Mouse (Mus musculus) forebrain, postnatal 0 days (tissue): ENCODE measurements at regions not wholly inside any gene's neighbourhood (a gene's known extent, or its start where the extent isn't known, plus 50 kb on each side); places are given as distances from the start of the nearest gene placed in this dataset.

Experiments
- ATAC-seq: fragments of 200-750 bp; cut with Nextera tagmentation; 2 replicates; pipeline ENCODE4 v1.8.0; 2017; ENCODE audit warnings: mild to moderate bottlenecking, moderate library complexity
- DNase-seq: peaks from one replicate; pipeline ENCODE4 v3.0.0-alpha.2; 2015
- H3K27ac ChIP-seq: fragments of 300-500 bp; sonication (generic); 2 replicates; pipeline ENCODE4 v1.5.1; 2014; ENCODE audit warnings: low read depth, mild to moderate bottlenecking, antibody characterized with exemption, low read length, moderate library complexity, mixed read lengths
- H3K27me3 ChIP-seq: fragments of 300-500 bp; sonication (generic); 2 replicates; pipeline ENCODE4 v1.6.1; 2014; ENCODE audit warnings: mild to moderate bottlenecking, low read length, mixed read lengths; ENCODE audit not compliant: insufficient read depth
- H3K36me3 ChIP-seq: fragments of 300-500 bp; sonication (generic); 2 replicates; pipeline ENCODE4 v1.6.1; 2014; ENCODE audit warnings: mild to moderate bottlenecking, moderate library complexity; ENCODE audit not compliant: insufficient read depth
- H3K4me1 ChIP-seq: fragments of 300-500 bp; sonication (generic); 2 replicates; pipeline ENCODE4 v1.6.1; 2014; ENCODE audit warnings: antibody characterized with exemption; ENCODE audit not compliant: insufficient read depth
- H3K4me2 ChIP-seq: fragments of 300-500 bp; sonication (generic); 2 replicates; pipeline ENCODE4 v1.6.1; 2014; ENCODE audit warnings: low read depth, mild to moderate bottlenecking, moderate library complexity
- H3K4me3 ChIP-seq: fragments of 300-500 bp; sonication (generic); 2 replicates; pipeline ENCODE4 v1.5.1; 2014; ENCODE audit warnings: low read depth, low read length, mixed read lengths
- H3K9ac ChIP-seq: fragments of 300-500 bp; sonication (generic); 2 replicates; pipeline ENCODE4 v1.6.1; 2014; ENCODE audit warnings: mild to moderate bottlenecking
- H3K9me3 ChIP-seq: fragments of 300-500 bp; sonication (generic); 2 replicates; pipeline ENCODE4 v1.6.1; 2016; ENCODE audit warnings: low read length
- CTCF ChIP-seq: sonication (generic); IDR thresholded peaks from 2 replicates; pipeline ENCODE4 v1.5.1; 2016; ENCODE audit warnings: antibody characterized with exemption, control low read depth, low read depth
- WGBS: fragments of 180-500 bp; shearing (Covaris S2); extraction: QIAGEN DNeasy Blood & Tissue Kit; methylation state at CpG from one replicate; pipeline ENCODE4 v1.1.7; 2014; 5-methylcytosine and 5-hydroxymethylcytosine counted together

DNA sequence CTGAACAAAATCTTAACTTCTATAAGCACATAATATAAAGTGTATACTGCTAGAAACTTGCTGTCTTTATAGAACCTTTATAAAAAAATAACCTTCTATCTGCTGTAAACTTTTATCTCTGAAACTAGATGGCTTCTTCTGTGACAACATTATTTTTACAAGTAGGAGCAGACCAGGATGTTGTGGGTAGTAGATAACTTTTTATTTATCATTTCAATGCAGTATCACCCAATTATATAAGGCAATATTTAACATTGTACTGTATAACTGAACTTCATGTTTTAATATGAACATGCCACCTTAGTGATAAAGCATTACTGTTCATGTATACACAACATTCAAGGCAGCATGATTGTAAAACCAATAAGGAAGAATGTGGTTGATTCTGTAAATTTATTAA is 5024.1 kb upstream of the Gm7489 start:
- Histone ChIP-seq H3K9me3 (no peaks in the 10 kb centered on the region), H3K27ac (no peak overlapping the region), H3K27me3 (no peaks in the 10 kb centered on the region), H3K4me2 (no peak overlapping the region), H3K36me3 (no peaks in the 10 kb centered on the region), H3K4me3 (no peak overlapping the region), H3K9ac (no peak overlapping the region), H3K4me1 (no peaks in the 10 kb centered on the region)
- no peak for DNase-seq
- ATAC-seq, result no peak
- no peak for TF ChIP-seq CTCF

DNA sequence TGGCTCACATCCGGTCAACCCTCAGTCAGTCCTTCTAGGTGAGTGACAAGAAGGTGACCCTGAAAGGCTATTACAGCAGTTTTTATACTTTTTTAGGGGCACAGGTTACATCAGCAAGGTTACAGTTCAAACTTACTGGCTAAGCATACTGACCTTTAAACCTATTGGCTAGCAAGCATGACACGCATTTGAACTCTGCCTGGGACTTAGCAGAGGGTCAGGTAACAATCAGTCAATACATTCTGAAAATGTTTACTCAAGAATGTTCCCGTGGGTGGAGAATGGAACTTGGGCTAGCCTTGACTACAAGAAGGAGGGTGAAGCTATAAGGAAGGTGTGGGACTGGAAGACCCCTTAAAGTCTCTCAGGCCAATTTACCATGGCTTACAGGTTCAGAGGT is 4986.2 kb upstream of the Gm7489 start:
- Histone ChIP-seq H3K4me1 (no peaks in the 10 kb centered on the region), H3K36me3 (no peaks in the 10 kb centered on the region), H3K27ac (no peak overlapping the region), H3K4me2 (no peak overlapping the region), H3K4me3 (no peak overlapping the region), H3K9ac (no peak overlapping the region), H3K9me3 (no peaks in the 10 kb centered on the region), H3K27me3 (no peaks in the 10 kb centered on the region)
- no peak for TF ChIP-seq CTCF
- ATAC-seq, result no peak
- DNase-seq, result no peak
- WGBS, result 85% methylated on average over 3 of the region's 3 CpGs

DNA sequence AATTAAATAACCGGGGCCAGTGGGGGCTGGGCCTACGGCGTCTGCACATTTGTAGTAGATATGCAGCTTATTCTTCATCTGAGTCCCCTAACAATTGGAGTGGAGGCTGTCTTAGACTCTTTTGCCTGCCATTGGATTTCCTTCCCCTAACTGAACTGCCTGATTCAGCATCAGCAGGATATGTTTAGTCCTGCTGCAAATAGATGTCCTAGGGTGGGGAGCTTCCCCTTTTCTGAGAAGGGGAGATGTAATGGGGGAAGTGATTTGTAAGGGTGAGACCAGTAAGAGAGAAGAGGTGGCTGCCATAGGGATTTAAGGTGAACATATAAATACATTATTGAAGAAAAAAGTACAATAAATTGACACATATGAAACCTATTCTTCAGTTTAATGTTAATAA is 4980.0 kb upstream of the Gm7489 start:
- Histone ChIP-seq H3K36me3 (no peaks in the 10 kb centered on the region), H3K4me2 (no peak overlapping the region), H3K27ac (no peak overlapping the region), H3K4me1 (no peaks in the 10 kb centered on the region), H3K27me3 (no peaks in the 10 kb centered on the region), H3K4me3 (no peak overlapping the region), H3K9me3 (no peaks in the 10 kb centered on the region), H3K9ac (no peak overlapping the region)
- no peak for ATAC-seq
- DNase-seq, result no peak
- no peak for TF ChIP-seq CTCF
- 93% methylated on average over 3 of the region's 3 CpGs for WGBS

DNA sequence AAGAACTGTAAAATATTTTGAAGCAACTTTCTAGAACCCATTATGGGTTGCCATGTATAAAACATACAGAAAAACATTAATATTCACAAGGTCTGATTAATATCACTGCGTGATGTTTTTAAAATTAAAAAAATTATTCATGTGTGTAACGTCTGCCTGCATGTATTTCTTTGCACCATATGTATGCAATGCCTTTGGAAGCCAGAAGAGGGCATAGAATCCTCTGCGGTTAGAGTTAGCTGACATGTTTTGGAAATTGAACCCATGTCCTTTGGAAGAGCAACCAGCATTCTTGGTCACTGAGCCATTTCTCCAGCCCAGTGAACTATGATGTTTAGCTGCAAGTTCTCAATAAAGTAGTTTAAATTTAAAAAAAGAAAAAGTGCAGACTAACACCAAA is 4958.8 kb upstream of the Gm7489 start:
- Histone ChIP-seq H3K4me1 (no peaks in the 10 kb centered on the region), H3K27me3 (no peaks in the 10 kb centered on the region), H3K9me3 (no peaks in the 10 kb centered on the region), H3K9ac (no peak overlapping the region), H3K4me3 (no peak overlapping the region), H3K36me3 (no peaks in the 10 kb centered on the region), H3K27ac (no peak overlapping the region), H3K4me2 (no peak overlapping the region)
- no peak for ATAC-seq
- TF ChIP-seq CTCF, result peak; percentile 37
- no peak for DNase-seq
- WGBS, result 31% methylated on average over 3 of the region's 3 CpGs

DNA sequence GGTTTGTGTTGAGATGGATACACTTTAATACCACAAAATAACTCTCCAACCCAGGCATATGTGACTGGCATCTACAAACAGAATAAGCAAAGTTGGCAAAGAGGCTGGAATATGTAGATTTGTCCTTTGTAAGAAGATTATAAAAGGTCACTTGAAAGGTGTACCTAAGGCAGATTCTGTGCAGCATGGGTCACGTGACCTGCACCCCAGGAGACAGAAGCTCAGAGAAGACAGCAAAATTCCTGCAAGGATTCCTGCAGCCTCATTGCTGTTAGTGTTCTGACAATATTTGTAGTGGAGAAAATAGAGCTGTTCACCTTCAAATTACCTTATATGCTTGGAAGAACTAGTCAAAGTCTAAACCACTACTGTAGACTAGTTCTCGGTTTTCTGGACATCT is 4938.6 kb upstream of the Gm7489 start:
- no peak overlapping the region for H3K9ac ChIP-seq
- no peaks in the 10 kb centered on the region for H3K9me3 ChIP-seq
- no peak overlapping the region for H3K4me2 ChIP-seq
- H3K4me3 ChIP-seq, result no peak overlapping the region
- no peak overlapping the region for H3K27ac ChIP-seq
- no peaks in the 10 kb centered on the region for H3K36me3 ChIP-seq
- no peak for DNase-seq
- ATAC-seq, result no peak
- no peaks in the 10 kb centered on the region for H3K4me1 ChIP-seq
- TF ChIP-seq CTCF, result no peak
- H3K27me3 ChIP-seq, result no peaks in the 10 kb centered on the region
- WGBS, result 81% methylated on average over 2 of the region's 2 CpGs

DNA sequence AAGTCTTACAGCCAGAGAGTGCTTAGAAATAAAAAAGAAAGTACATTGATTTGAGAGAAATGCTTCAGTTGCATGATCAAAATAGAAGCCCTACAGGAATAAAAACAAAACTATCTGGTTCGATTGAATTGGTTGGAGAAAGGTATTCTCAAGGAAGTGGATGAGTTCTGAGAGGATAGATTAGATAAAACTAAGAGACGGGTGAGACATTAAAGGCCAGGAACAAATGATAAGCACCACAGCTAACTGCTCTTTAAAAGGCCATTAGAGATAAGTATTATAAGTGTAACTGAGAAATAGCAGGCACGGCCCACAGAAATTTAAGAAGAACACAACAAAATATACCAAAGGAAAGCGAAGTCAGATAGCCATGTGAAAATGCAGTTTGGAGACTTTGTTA is 4908.5 kb upstream of the Gm7489 start:
- Histone ChIP-seq H3K36me3 (no peaks in the 10 kb centered on the region), H3K4me2 (no peak overlapping the region), H3K27me3 (no peaks in the 10 kb centered on the region), H3K9ac (no peak overlapping the region), H3K4me1 (no peaks in the 10 kb centered on the region), H3K9me3 (no peaks in the 10 kb centered on the region), H3K27ac (no peak overlapping the region), H3K4me3 (no peak overlapping the region)
- TF ChIP-seq CTCF, result no peak
- ATAC-seq (no peak), DNase-seq (no peak)
- WGBS, result 91% methylated on average over 4 of the region's 4 CpGs

DNA sequence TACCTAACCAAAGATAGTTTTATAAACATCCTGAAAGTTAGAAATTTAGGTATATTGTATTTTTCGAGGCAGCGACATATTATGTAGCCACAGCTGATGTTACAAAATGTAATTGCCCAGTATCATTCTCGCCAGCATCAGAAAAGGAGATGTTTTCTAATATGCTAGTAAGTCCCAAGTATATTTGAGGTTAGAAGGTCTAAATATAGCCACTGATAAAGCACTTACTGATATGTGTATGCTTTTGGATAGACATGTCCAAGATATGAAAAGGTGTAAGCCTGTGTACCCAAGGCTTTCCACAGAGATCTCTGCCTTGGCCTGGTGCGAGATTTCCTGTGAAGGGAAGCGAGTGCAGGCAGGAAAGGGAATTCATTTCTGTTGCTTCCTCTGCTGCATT is 4908.1 kb upstream of the Gm7489 start:
- TF ChIP-seq CTCF, result no peak
- WGBS, result 93% methylated on average over 5 of the region's 5 CpGs
- ATAC-seq (no peak), DNase-seq (no peak)
- Histone ChIP-seq H3K27ac (no peak overlapping the region), H3K4me1 (no peaks in the 10 kb centered on the region), H3K4me3 (no peak overlapping the region), H3K9me3 (no peaks in the 10 kb centered on the region), H3K36me3 (no peaks in the 10 kb centered on the region), H3K27me3 (no peaks in the 10 kb centered on the region), H3K9ac (no peak overlapping the region), H3K4me2 (no peak overlapping the region)
